Mouse (Mus musculus) liver, embryonic 12.5 days (tissue): Measurements from ENCODE around the gene Ramp3. TPM values are rescaled to one million over a fixed set of nuclear protein-coding genes. Genes with fewer than 3 reads are reported as not detected.

Experiments used
- ATAC-seq: fragments of 200-750 bp; cut with Nextera tagmentation; 2 replicates; pipeline ENCODE4 v1.8.0; 2017; ENCODE audit warnings: moderate number of reproducible peaks, mild to moderate bottlenecking, moderate library complexity
- H3K27ac ChIP-seq: fragments of 300-500 bp; sonication (generic); 2 replicates; pipeline ENCODE4 v1.5.1; 2016; ENCODE audit warnings: mild to moderate bottlenecking
- H3K27me3 ChIP-seq: fragments of 300-500 bp; sonication (generic); replicated peaks from 2 replicates; pipeline ENCODE4 v1.6.1; 2016; ENCODE audit warnings: mild to moderate bottlenecking, moderate library complexity
- H3K36me3 ChIP-seq: fragments of 300-500 bp; sonication (generic); 2 replicates; pipeline ENCODE4 v1.6.1; 2016; ENCODE audit warnings: mild to moderate bottlenecking, moderate library complexity
- H3K4me1 ChIP-seq: fragments of 300-500 bp; sonication (generic); 2 replicates; pipeline ENCODE4 v1.6.1; 2016
- H3K4me2 ChIP-seq: fragments of 300-500 bp; sonication (generic); 2 replicates; pipeline ENCODE4 v1.6.1; 2016; ENCODE audit warnings: mild to moderate bottlenecking, moderate library complexity
- H3K4me3 ChIP-seq: fragments of 300-500 bp; sonication (generic); 2 replicates; pipeline ENCODE4 v1.5.1; 2016; ENCODE audit warnings: mild to moderate bottlenecking, moderate library complexity
- H3K9ac ChIP-seq: fragments of 300-500 bp; sonication (generic); 2 replicates; pipeline ENCODE4 v1.6.1; 2016; ENCODE audit warnings: mild to moderate bottlenecking, moderate library complexity
- H3K9me3 ChIP-seq: fragments of 300-500 bp; sonication (generic); replicated peaks from 2 replicates; pipeline ENCODE4 v1.6.1; 2016; ENCODE audit warnings: mild to moderate bottlenecking, moderate library complexity
- WGBS: fragments of 180-500 bp; shearing (Covaris S2); methylation state at CpG from one replicate; pipeline ENCODE4 v1.1.7; 2016; ENCODE audit not compliant: insufficient replicate concordance; 5-methylcytosine and 5-hydroxymethylcytosine counted together
- polyA plus RNA-seq: library from polyadenylated mRNA; unstranded; fragments of >200 nt; fragmentation: Nextera tagmentation; extraction: Ambion mirVana; gene quantifications from 2 replicates; pipeline ENCODE4 v1.2.1, GENCODE M21; 2016

Ramp3 gene
- polyA plus RNA-seq, 1 experiment from 2014 or later, result 0.23 TPM

GRCm38 (mm10) chr11:6698281-6698680, 40.0 kb downstream of the Ramp3 start:
- H3K9me3 ChIP-seq, result no peaks in the 10 kb centered on the region
- no peak overlapping the region for H3K4me2 ChIP-seq
- ATAC-seq, result no peak
- H3K4me1 ChIP-seq, result no peaks in the 10 kb centered on the region
- H3K27ac ChIP-seq, result no peak overlapping the region
- 69% methylated on average over 10 of the region's 10 CpGs for WGBS
- H3K4me3 ChIP-seq, result no peak overlapping the region
- H3K36me3 ChIP-seq, result no peaks in the 10 kb centered on the region
- no peak overlapping the region for H3K9ac ChIP-seq
- H3K27me3 ChIP-seq, result no peaks in the 10 kb centered on the region

- H3K9me3 ChIP-seq, result 0 out of 2 replicates have a peak, but pooled peaks cover under 1% of the 10 kb centered on the region
- H3K4me2 ChIP-seq, result no peak overlapping the region
- 61% methylated on average over 3 of the region's 3 CpGs for WGBS
- no peak overlapping the region for H3K4me3 ChIP-seq
- H3K27ac ChIP-seq, result no peak overlapping the region
- H3K36me3 ChIP-seq, result no peaks in the 10 kb centered on the region
- no peak for ATAC-seq
- no peaks in the 10 kb centered on the region for H3K27me3 ChIP-seq
- no peaks in the 10 kb centered on the region for H3K4me1 ChIP-seq
- no peak overlapping the region for H3K9ac ChIP-seq
Observed at GRCm38 (mm10) chr11:6702258-6702657, 43.9 kb downstream of the Ramp3 start.

DNA sequence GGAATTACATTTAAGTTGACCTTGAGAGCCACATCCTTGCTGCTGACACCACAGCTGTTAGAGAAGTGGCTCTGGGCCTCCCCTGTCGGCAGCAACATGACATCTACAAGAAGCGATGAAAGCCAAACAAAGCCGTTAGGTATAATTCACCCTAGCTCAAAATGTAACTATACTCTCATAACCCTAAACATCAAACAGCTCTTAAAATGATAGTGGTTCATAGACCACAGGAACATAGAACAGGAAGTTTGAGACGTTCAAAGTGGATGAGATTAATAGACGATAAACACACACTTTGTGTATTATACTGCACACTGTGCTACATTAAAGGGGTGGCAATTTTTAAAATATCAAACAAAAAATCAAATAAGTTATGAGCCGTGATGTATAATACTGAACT, 46.5 kb downstream of the Ramp3 start:
- Histone ChIP-seq H3K4me3 (no peak overlapping the region), H3K27me3 (no peaks in the 10 kb centered on the region), H3K27ac (no peak overlapping the region), H3K9ac (no peak overlapping the region), H3K36me3 (no peaks in the 10 kb centered on the region), H3K9me3 (peaks cover 15% of the 10 kb centered on the region; the same call in 1 of the 2 replicates), H3K4me2 (no peak overlapping the region), H3K4me1 (no peaks in the 10 kb centered on the region)
- WGBS, result 70% methylated on average over 6 of the region's 6 CpGs
- no peak for ATAC-seq

DNA sequence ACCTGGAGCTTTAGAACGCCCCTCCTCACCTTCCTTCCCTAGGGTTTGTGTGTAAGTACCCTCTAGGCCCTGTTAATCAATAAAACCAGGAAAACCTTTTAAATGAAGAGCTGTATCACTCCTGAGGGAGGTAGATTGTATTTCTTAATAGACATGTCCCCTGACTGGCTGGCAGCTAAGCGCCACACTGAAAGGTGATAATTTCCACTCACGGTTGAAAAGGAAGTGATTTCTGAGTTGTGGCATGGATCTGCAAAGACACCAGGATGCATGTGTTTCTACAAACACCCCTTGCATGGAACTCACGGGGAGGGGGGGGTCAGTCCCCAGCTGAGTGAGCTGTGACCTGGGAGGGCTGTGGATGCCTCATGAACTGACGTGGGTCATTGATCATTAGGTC, 47.2 kb downstream of the Ramp3 start:
- Histone ChIP-seq H3K27ac (no peak overlapping the region), H3K9me3 (peaks cover 15% of the 10 kb centered on the region; the same call in 1 of the 2 replicates), H3K9ac (no peak overlapping the region), H3K4me1 (no peaks in the 10 kb centered on the region), H3K36me3 (no peaks in the 10 kb centered on the region), H3K4me2 (no peak overlapping the region), H3K27me3 (no peaks in the 10 kb centered on the region), H3K4me3 (no peak overlapping the region)
- WGBS, result 55% methylated on average over 5 of the region's 5 CpGs
- no peak for ATAC-seq

- 76% methylated on average over 13 of the region's 13 CpGs for WGBS
- Histone ChIP-seq H3K36me3 (no peaks in the 10 kb centered on the region), H3K27me3 (no peaks in the 10 kb centered on the region), H3K4me1 (no peaks in the 10 kb centered on the region), H3K9me3 (peaks cover 15% of the 10 kb centered on the region; the same call in 1 of the 2 replicates), H3K4me2 (no peak overlapping the region), H3K9ac (no peak overlapping the region), H3K27ac (no peak overlapping the region), H3K4me3 (no peak overlapping the region)
- ATAC-seq, result no peak
Observed at GRCm38 (mm10) chr11:6706796-6707195, 48.5 kb downstream of the Ramp3 start.

DNA sequence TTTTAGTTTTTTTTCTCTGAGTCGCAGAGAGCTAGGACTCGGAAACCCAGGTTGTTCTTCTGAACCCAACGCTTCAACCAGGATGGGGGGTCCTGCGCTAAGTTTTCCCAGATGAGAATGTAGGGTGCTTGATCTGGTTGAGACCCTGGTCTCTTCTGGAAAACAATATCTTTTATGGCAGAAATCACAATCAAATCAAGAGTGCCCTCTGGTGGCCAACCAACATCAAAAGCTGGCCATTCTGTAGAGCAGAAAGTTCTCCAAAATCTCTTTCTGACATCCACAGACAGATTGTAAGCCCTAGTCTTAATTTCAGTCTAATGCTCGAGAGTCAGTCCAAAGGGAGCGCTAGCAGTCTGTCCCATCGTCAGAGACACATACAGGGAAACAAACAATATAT, 50.1 kb downstream of the Ramp3 start:
- Histone ChIP-seq H3K27ac (no peak overlapping the region), H3K9me3 (peaks cover 15% of the 10 kb centered on the region; the same call in 1 of the 2 replicates), H3K36me3 (no peaks in the 10 kb centered on the region), H3K4me3 (no peak overlapping the region), H3K4me2 (no peak overlapping the region), H3K9ac (no peak overlapping the region), H3K4me1 (no peaks in the 10 kb centered on the region), H3K27me3 (no peaks in the 10 kb centered on the region)
- WGBS, result 76% methylated on average over 7 of the region's 7 CpGs
- ATAC-seq, result no peak

- Histone ChIP-seq H3K36me3 (no peaks in the 10 kb centered on the region), H3K4me1 (no peaks in the 10 kb centered on the region), H3K27me3 (no peaks in the 10 kb centered on the region), H3K4me3 (no peak overlapping the region), H3K9ac (no peak overlapping the region), H3K27ac (no peak overlapping the region), H3K4me2 (no peak overlapping the region), H3K9me3 (peaks cover 15% of the 10 kb centered on the region; the same call in 1 of the 2 replicates)
- WGBS, result 57% methylated on average over 2 of the region's 2 CpGs
- no peak for ATAC-seq
Observed at GRCm38 (mm10) chr11:6710409-6710808, 52.1 kb downstream of the Ramp3 start.

DNA sequence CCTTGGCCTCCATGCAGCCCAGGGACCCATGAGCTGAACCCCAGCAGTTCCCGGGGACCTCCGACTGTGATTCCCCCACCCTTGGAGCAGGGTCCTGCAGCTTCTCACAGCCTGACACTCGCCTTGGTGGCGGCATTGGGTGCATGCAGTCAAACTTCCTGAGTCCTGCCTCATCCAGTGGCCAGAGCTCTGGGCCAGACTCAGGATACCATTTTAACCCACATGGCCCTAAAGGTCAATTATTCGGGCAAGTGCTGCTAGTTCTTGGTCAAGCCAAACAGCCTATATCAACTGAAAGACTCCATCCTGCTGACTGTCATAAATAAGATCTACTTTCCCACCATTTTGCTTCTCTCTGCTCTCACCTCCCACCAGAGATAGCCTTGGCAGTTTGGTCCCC, 62.4 kb downstream of the Ramp3 start:
- H3K27ac ChIP-seq, result no peak overlapping the region
- H3K4me2 ChIP-seq, result no peak overlapping the region
- whole genome bisulfite sequencing, result 80% methylated on average over 5 of the region's 5 CpGs
- no peaks in the 10 kb centered on the region for H3K9me3 ChIP-seq
- no peak overlapping the region for H3K9ac ChIP-seq
- H3K27me3 ChIP-seq, result no peaks in the 10 kb centered on the region
- no peaks in the 10 kb centered on the region for H3K4me1 ChIP-seq
- no peak for ATAC-seq
- H3K36me3 ChIP-seq, result no peaks in the 10 kb centered on the region
- H3K4me3 ChIP-seq, result no peak overlapping the region

DNA sequence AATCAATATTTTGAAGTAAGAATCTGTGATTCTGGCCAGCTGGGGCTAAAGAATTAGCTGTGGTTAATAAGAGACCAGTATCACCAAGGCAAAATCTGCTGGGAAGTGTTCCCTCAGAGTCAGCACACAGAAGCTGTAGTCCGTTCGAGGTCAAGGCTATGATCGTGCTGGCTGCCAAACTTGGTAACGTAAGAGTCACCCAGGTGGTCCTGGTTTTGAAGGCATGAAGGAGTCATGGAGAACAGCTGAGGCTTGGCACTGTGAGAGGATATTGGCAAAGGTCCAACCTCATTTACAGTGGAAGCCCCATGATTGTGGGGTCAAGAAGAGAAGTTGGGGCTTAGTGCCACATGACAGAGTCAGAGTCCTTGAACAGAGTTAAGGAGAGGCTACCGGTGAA, 68.6 kb downstream of the Ramp3 start:
- 78% methylated on average over 5 of the region's 5 CpGs for WGBS
- Histone ChIP-seq H3K4me2 (no peak overlapping the region), H3K4me1 (no peaks in the 10 kb centered on the region), H3K27me3 (no peaks in the 10 kb centered on the region), H3K4me3 (no peak overlapping the region), H3K9me3 (no peaks in the 10 kb centered on the region), H3K36me3 (no peaks in the 10 kb centered on the region), H3K27ac (no peak overlapping the region), H3K9ac (no peak overlapping the region)
- ATAC-seq, result no peak

Other genes starting within 250 kb of the Ramp3 start
- 3,798 and 3,900 TPM in 2 replicates for gene Ppia, start 243.1 kb upstream of the Ramp3 start, polyA plus RNA-seq
- 121 and 125 TPM in 2 replicates for gene H2afv, start 214.1 kb upstream of the Ramp3 start, polyA plus RNA-seq
- gene Purb, start 182.6 kb upstream of the Ramp3 start, polyA plus RNA-seq, result 11.2 and 11.6 TPM in 2 replicates
- 5.8 and 6.2 TPM in 2 replicates for gene Myo1g, start 137.6 kb upstream of the Ramp3 start, polyA plus RNA-seq
- 57.9 and 60.0 TPM in 2 replicates for gene Ccm2, start 111.6 kb upstream of the Ramp3 start, polyA plus RNA-seq
- 6.4 and 7.5 TPM in 2 replicates for gene Nacad, start 52.5 kb upstream of the Ramp3 start, polyA plus RNA-seq
- gene Tbrg4, start 32.5 kb upstream of the Ramp3 start, polyA plus RNA-seq, result 69.3 TPM in 2 replicates
- not detected in 2 replicates for gene Wap, start 19.9 kb upstream of the Ramp3 start, polyA plus RNA-seq
- not detected in 2 replicates for gene Gm11983, start 179.1 kb downstream of the Ramp3 start, polyA plus RNA-seq